Mouse (Mus musculus) heart, postnatal 36 days (tissue): ENCODE measurements at regions not wholly inside any gene's neighbourhood (a gene's known extent, or its start where the extent isn't known, plus 50 kb on each side); places are given as distances from the start of the nearest gene placed in this dataset.
"Not testable (repeated sequence)": the region's sequence is repeated elsewhere in the genome, so short reads cannot be mapped to it uniquely, and the experiment has no call there.

Experiments
- DNase-seq, 2 experiments: peaks; one replicate each; pipeline ENCODE4 v3.0.0; 2021 to 2022
- intact Hi-C: fragments of 180-260 bp; cut with DNase I; formaldehyde crosslinking; loops from one replicate; pipeline ENCODE4 v1.15.1; 2025

- DNase-seq: no peak
- intact Hi-C loops: loop anchor here (10.0 kb wide), 1 partner anchor 1714 kb away; no protein-coding TSS in a partner anchor
These were observed 186.4 kb downstream of the Fam198b start for GRCm38 (mm10) chr3:80070726-80071125.

GRCm38 (mm10) chr3:80079801-80080418 is 195.6 kb downstream of the Fam198b start:
- intact Hi-C loops: loop anchor here (2.0 to 10.0 kb wide), 3 partner anchors 723 to 1845 kb away; partner anchors contain the start of gene Gria2
- DNase-seq: peak; percentile 50 to 73

GRCm38 (mm10) chr3:80081210-80081609 is 196.9 kb downstream of the Fam198b start:
- intact Hi-C loops: loop anchor here (10.0 kb wide), 1 partner anchor 1844 kb away; no protein-coding TSS in a partner anchor
- no peak for DNase-seq

GRCm38 (mm10) chr3:80082780-80083519 is 198.6 kb downstream of the Fam198b start:
- intact Hi-C loops: loop anchor here (10.0 kb wide), 1 partner anchor 1842 kb away; no protein-coding TSS in a partner anchor
- DNase-seq: no peak

DNA sequence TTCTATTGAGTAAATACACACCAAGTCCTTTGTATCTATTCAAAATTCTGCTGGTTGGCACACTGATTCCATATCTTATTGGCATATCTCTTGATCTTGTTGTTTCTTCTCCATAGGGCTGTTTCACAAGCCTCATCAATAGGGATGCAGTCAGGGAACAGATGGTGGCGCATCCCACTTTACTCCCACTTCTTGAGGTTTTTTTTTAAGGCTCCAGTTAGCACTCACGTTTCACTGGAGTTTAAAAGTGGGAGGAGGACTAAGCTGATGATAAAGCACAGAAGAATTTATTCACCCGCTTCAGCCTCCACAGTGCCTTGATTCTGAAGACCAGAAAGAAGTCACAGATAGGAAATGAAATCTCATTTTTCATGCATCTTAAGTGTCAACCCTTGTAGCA is 199.8 kb downstream of the Fam198b start:
- intact Hi-C loops: loop anchor here (10.0 kb wide), 1 partner anchor 1841 kb away; no protein-coding TSS in a partner anchor
- no peak for DNase-seq

DNA sequence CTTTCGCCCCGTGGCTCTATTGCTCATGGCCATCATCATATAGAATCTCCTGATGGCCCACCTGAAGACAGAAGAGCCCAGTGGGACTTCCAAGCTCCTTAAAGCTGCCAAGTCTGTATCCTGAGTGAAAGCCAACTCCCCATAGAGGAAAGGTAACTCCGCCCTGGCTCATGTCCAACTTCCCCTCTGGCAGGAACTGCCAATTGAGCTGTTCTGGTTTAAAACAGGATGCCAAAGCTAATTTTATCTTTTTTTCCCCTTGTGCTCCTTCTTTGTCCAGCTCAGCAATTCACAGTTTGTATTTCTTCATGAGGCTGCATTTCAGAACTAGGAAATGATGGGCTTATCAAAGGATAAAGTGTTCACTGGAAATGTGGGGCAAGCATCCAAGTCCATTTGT is 215.3 kb downstream of the Fam198b start:
- intact Hi-C loops: no loop called here
- DNase-seq: peak; percentile 1 to 27

GRCm38 (mm10) chr3:80120177-80120736 is 235.9 kb downstream of the Fam198b start:
- DNase-seq: no peak

GRCm38 (mm10) chr3:80123666-80124065 is 239.3 kb downstream of the Fam198b start:
- intact Hi-C loops: no loop called here

More at GRCm38 (mm10) chr3:80120177-80120736, 235.9 kb downstream of the Fam198b start:
- intact Hi-C loops: no loop called here

GRCm38 (mm10) chr3:80124621-80125020 is 240.3 kb downstream of the Fam198b start:
- intact Hi-C loops: no loop called here
- DNase-seq: no peak

More at GRCm38 (mm10) chr3:80123666-80124065, 239.3 kb downstream of the Fam198b start:
- DNase-seq: no peak

DNA sequence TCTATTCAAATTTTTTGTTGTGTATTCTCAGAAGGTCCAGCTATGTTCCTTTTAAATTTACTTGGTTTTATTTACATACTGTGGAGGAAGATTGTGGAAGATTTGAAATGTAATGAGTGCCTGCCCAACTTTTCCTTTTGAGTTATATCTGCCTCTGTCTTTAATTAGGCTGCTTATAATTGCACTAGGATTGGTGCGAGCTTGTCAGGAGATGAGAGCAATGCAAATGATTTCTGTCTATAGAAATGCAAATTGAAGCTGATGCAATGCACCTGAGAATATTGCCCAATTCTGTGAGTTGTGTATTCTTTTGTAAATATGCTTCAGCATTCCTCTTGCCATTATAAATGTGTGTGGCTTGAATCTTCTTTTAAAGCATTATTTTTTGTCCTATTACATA is 257.4 kb downstream of the Fam198b start:
- intact Hi-C loops: no loop called here
- DNase-seq: no peak

DNA sequence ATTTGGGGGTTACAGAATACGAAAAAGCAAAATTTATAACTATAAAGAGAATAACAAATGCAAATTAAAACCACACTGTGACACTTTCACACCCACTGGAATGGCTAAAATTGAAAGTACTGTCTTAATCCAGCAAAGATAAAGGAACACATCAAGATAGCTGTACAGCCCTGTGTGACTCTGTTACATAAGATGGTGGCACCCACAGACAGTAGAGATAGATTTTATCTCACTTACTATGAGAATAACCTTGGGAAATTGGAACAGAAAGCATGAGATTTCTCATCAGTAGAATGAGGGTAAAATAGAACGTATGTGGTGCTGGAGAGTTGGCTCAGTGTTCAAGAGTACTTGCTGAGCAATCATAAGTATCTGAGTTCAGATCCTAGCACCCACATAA is 276.1 kb downstream of the Fam198b start:
- intact Hi-C loops: no loop called here

DNA sequence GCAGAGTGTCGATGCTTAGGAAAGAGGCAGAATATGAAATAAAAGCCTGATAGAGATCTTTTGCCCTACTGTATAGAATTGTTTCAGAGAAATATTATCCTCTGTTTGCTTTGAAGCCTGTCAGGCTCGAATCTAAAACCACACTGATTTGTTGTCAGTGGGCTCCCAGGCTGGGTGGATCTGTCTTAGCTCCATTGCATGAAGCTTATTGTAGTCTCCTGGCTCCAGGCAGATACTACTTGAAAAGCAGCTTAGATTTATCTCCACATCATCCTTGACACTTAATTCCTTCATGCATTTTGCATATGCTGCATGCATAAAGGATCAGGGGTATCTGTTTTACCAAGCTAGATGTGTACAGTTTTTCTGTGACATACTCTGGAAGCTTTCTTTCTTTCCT is 297.4 kb downstream of the Fam198b start:
- intact Hi-C loops: no loop called here
- no peak for DNase-seq

More for the DNA sequence above, 276.1 kb downstream of the Fam198b start:
- no peak for DNase-seq

GRCm38 (mm10) chr3:80182161-80182560 is 297.8 kb downstream of the Fam198b start:
- intact Hi-C loops, DNase-seq: not testable (repeated sequence)

- no peak for DNase-seq
- intact Hi-C loops: no loop called here
These were observed 303.1 kb downstream of the Fam198b start for GRCm38 (mm10) chr3:80187406-80187805.

DNA sequence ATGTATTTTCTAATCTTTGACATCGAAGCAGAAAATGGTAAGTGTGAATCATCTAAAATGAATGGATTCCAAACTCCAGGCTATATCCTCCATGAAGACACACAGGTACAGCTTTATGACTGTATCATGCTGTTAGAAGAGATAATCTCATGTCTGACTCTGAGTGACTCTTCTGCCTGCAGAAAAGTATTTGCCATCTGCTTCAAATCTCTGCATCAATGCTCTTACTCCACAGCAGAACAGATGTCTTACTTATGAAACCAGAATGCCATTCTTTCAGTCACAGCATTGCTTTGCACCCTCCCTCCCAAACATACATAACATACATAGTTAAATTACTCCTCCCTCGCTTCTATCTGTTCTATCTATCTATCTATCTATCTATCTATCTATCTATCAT is 316.6 kb downstream of the Fam198b start:
- intact Hi-C loops: no loop called here
- no peak for DNase-seq

DNA sequence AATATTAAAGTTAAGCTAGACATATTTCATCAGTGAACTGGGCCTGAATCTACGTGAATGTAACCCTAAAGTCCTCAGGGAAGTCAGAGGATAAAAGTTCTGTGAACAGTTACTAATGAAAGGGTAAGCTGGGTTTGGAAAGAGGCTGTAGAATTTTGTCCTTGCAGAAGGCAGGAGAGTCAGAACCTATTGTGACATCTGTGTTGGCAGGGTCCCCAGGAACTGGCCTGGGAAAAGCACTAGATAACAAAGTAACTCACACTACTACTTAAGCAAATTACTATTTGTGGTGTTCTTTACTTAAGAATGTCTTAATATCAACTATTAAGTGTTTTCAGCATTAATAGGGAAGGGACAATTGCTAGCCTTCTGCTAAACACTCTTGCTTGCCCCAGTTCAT is 320.5 kb downstream of the Fam198b start:
- intact Hi-C loops: no loop called here
- peak; percentile 8 to 23 for DNase-seq

DNA sequence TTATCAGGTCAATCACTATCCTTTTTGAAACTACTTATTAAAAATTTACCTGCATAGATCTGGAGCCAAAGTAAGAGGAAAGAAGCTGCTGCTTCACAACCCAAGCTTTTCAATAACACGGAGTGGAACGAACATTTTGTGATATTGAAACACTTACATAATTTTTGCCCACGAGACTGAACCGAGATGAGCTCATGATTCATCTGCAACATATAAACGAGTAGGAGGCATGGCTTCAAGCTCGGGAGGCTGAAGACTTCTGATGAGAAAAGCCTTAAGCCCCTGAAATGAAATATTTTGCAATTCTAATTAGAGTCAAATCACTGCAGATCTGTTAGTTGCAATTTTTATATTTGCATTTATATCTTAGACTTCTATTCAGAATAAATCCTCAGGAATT is 321.0 kb downstream of the Fam198b start:
- DNase-seq: no peak
- intact Hi-C loops: no loop called here

GRCm38 (mm10) chr3:80207022-80207421 is 322.7 kb downstream of the Fam198b start:
- intact Hi-C loops: no loop called here
- DNase-seq: no peak

DNA sequence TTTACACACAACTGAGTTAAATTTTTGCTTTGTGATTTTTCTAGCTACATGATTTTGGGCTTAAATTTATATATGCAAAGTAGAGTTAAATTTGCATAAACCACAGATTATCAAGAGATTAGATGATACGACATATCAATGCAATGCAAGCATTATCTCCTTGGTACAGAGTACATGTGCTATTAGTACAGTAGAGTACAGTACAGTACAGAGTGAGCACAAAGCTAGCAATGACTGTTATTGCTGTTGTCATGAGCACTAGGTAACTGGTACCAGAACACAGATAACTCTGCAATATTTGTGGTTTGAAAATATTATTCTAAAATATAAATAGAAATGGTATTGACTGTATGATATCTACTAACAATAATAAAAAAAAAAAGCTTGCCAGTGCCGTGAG is 323.7 kb downstream of the Fam198b start:
- no peak for DNase-seq
- intact Hi-C loops: no loop called here

DNA sequence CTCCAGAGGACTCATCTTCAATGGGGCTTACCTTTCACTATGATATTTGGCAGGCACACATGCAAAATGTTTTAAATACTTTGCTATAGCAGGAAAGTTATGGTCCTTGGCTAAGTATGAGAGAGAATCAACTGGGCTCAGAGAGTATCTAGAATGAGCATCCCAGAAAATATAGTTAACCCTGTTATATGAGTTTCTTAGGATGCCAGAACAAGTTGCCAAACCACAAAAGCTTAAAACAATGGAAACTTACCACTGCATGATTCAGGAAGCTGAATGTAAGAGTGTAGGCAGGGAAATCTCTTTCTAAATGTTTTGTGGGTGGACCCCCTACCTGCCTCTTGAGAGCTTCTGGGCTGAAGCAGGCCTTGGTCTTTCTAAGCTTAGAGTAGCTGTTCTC is 325.3 kb downstream of the Fam198b start:
- no peak for DNase-seq
- intact Hi-C loops: no loop called here

DNA sequence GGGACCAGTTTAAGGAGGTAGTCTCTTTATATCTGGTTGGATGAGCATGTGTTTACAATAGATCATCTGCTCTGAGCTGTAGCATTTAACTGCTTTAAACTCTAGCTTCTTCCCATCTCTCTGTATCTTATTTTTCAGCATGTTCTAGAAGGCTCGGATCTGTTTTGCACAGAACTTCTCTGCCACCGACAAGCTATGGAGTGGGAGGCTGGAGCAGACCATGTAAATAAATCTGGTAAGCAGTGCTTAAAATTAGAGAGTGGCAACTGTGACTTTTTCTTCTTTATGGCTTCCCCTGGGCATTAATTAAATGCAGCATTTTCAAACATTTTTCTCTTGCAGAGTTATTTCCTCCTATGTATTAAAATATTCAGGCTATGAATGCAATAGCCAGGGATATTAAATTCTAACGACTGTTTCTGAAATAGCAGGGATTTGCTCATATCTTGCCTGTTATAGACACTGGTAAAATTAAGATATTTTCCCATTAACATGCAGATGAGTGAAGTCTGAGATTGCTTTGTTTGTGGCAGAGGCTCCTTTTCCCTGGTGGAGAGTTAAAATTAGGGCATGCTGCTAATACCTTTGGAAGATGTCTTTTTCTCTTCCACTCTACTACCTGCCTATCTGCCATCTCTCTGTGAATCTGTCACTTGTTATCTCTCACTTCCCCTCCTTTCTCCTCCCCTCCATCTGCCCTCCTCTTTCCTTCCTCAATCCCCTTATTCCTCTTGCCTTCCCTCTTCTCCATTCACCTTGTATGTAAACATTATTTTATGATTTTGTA is 327.2 kb downstream of the Fam198b start:
- DNase-seq: no peak
- intact Hi-C loops: no loop called here
